Mouse (Mus musculus) C2C12 (cell line): ENCODE results near the gene Vat1. TPM values are rescaled to one million over a fixed set of nuclear protein-coding genes. Genes with fewer than 3 reads are reported as not detected.
"Not testable (repeated sequence)": the region's sequence is repeated elsewhere in the genome, so short reads cannot be mapped to it uniquely, and the experiment has no call there.

ENCODE experiments used
- H3K27me3 ChIP-seq: one replicate; pipeline ENCODE4 v1.6.1; 2011; ENCODE audit not compliant: control insufficient read depth, insufficient read depth, insufficient read length
- H3K36me3 ChIP-seq: one replicate; pipeline ENCODE4 v1.6.1; 2011; ENCODE audit not compliant: control insufficient read depth, insufficient read depth
- H3K4me3 ChIP-seq: one replicate; pipeline ENCODE4 v1.5.1; 2011; ENCODE audit warnings: mild to moderate bottlenecking, control low read depth; ENCODE audit not compliant: poor library complexity, insufficient read depth, severe bottlenecking
- H3K79me2 ChIP-seq: one replicate; pipeline ENCODE4 v1.6.1; 2011; ENCODE audit not compliant: control insufficient read depth, insufficient read depth
- H3K79me3 ChIP-seq: one replicate; pipeline ENCODE4 v1.6.1; 2011; ENCODE audit warnings: low read depth, control low read depth
- H3ac ChIP-seq: one replicate; pipeline ENCODE3; 2011; ENCODE audit warnings: low read depth; ENCODE audit not compliant: control insufficient read depth, insufficient read length
- CEBPB ChIP-seq: IDR thresholded peaks from one replicate; pipeline ENCODE4 v1.6.1; 2011; ENCODE audit warnings: low read depth, mild to moderate bottlenecking, control low read depth, moderate library complexity
- CTCF ChIP-seq: IDR thresholded peaks from one replicate; pipeline ENCODE4 v1.5.1; 2011; ENCODE audit not compliant: control insufficient read depth, insufficient read depth, insufficient read length
- FOSL1 ChIP-seq: IDR thresholded peaks from one replicate; pipeline ENCODE4 v1.8.0; 2011; ENCODE audit warnings: mild to moderate bottlenecking, low read length; ENCODE audit not compliant: poor library complexity, insufficient read depth, severe bottlenecking
- MAX ChIP-seq: IDR thresholded peaks from one replicate; pipeline ENCODE4 v1.6.1; 2011; ENCODE audit warnings: mild to moderate bottlenecking, control low read depth
- MYOD1 ChIP-seq: IDR thresholded peaks from one replicate; pipeline ENCODE4 v1.6.1; 2011; ENCODE audit warnings: low read depth; ENCODE audit not compliant: control insufficient read depth, insufficient read length
- MYOG ChIP-seq: IDR thresholded peaks from one replicate; pipeline ENCODE4 v1.6.1; 2011; ENCODE audit not compliant: control insufficient read depth, insufficient read length; ENCODE audit errors: extremely low read depth
- USF1 ChIP-seq: IDR thresholded peaks from one replicate; pipeline ENCODE4 v1.6.1; 2011; ENCODE audit warnings: low read depth, mild to moderate bottlenecking, control low read depth, moderate library complexity
- polyA plus RNA-seq: library from polyadenylated mRNA; unstranded; fragments of >200 nt; fragmentation: generic; extraction: Trizol; gene quantifications from one replicate; pipeline ENCODE4 v1.2.1, GENCODE M21; 2012; ENCODE audit warnings: missing spikeins

Vat1 gene
- polyA plus RNA-seq, 1 experiment = 306 TPM

DNA sequence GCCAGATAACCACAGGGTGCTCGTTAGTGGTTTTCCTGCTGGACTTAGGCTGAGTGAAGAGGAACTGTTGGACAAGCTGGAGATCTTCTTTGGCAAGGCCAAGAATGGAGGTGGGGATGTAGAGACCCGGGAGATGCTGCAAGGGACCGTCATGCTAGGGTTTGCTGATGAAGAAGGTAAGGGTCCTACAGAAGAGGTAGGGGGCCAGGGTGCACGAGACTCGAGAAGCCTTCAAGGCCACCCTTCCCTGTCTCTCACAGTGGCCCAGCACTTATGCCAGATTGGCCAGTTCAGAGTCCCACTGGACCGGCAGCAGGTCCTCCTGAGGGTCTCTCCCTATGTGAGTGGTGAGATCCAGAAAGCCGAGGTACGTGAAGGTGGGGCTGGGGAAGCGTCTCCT lies 8.4 kb downstream of the Vat1 start:
- peaks cover 5% of the 10 kb centered on the region for H3K79me3 ChIP-seq
- peaks cover 59% of the 10 kb centered on the region for H3K36me3 ChIP-seq
- no peak overlapping the region for H3ac ChIP-seq
- H3K4me3 ChIP-seq = no peak overlapping the region
- peaks cover 24% of the 10 kb centered on the region for H3K79me2 ChIP-seq
- H3K27me3 ChIP-seq = no peaks in the 10 kb centered on the region
- TF ChIP-seq CEBPB = no peak
- no peak for TF ChIP-seq MYOG
- TF ChIP-seq MYOD1 = no peak
- TF ChIP-seq USF1 = no peak
- no peak for TF ChIP-seq CTCF
- TF ChIP-seq MAX = no peak
- no peak for TF ChIP-seq FOSL1

DNA sequence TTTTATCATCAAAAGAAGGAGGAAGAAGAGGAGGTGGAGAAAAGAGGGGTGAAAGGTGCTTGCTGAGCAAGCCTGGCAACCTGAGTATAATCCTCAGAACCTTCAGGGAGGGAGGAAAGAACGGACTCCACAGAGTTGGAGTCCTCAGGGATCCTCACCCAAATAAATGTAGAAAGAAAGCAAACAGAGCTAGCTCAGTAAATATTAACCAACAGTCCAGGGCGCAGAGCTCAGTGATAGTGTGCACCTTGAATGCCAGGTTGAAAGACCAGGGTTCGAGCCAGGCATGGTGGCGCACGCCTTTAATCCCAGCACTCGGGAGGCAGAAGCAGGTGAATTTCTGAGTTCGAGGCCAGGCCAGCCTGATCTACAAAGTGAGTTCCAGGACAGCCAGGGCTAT lies 10.4 kb downstream of the Vat1 start:
- Histone ChIP-seq H3K27me3 (no peaks in the 10 kb centered on the region), H3K4me3 (no peak overlapping the region), H3K79me3 (peaks cover 6% of the 10 kb centered on the region), H3K36me3 (peaks cover 41% of the 10 kb centered on the region), H3K79me2 (peaks cover 35% of the 10 kb centered on the region), H3ac (no peak overlapping the region)
- TF ChIP-seq MYOG (no peak), CTCF (no peak), MAX (no peak), USF1 (no peak), FOSL1 (no peak), MYOD1 (no peak), CEBPB (no peak)

DNA sequence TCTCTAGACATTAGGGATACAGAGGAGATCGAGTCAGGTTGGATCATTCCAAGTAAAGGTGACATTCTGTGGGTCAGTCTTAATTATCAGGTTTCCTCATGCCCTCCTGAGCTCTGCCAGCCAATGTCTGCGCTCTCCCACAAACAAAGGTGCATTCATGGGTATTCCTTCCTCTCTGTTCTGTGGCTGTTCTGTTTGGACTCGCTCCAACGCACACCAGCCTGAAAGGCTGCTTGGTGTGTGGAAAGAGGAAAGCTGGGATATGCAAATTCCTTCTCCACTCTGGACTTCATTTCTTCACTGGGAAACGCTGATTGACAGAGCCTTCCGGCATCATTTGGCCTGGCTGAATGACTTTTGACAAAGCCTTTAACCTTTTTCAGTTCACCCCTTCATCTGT lies 11.3 kb downstream of the Vat1 start:
- peaks cover 11% of the 10 kb centered on the region for H3K79me3 ChIP-seq
- H3K27me3 ChIP-seq = no peaks in the 10 kb centered on the region
- H3ac ChIP-seq = peak overlapping the region; percentile 46
- H3K4me3 ChIP-seq = no peak overlapping the region
- peaks cover 42% of the 10 kb centered on the region for H3K79me2 ChIP-seq
- TF ChIP-seq USF1 (no peak), FOSL1 (no peak), MAX (no peak), MYOG (no peak), MYOD1 (no peak), CTCF (no peak), CEBPB (no peak)
- H3K36me3 ChIP-seq = peaks cover 32% of the 10 kb centered on the region

DNA sequence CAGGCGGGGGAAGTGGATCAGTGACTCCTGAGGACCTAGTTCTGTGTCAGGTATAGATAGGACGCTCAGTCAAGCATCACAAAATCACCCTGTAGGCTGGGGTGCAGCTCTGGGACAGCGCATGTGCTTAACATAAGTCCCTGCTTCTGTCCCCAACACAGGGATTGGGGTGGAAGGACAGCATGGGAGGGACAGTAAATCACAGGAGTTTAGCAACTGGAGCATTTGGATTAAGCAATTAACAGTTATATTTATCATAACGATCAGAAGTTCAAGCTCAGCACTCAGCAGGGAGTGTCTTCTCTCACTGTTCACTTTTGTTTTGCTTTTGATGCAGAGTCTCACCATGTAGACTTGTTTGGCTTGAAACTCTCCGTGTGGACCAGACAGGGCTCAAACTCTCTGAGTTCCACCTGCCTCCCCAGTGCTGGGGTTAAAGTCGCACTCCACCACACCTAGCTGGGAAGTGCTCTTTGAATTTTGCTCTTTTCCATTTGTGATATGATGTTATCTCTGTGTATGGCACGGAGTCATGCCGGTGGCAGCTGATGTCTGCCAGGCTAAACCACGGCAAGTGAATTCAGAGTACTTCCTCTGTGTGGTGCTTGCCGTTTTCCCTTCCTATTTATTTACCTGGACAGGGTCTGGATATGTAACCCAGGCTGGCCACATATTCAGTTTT lies 13.8 kb downstream of the Vat1 start:
- Histone ChIP-seq H3K36me3 (peaks cover 9% of the 10 kb centered on the region), H3K27me3 (no peaks in the 10 kb centered on the region), H3K79me3 (peaks cover 11% of the 10 kb centered on the region), H3ac (no peak overlapping the region), H3K79me2 (peaks cover 53% of the 10 kb centered on the region), H3K4me3 (no peak overlapping the region)
- TF ChIP-seq MYOD1 (no peak), MYOG (no peak), CTCF (no peak), MAX (no peak)

DNA sequence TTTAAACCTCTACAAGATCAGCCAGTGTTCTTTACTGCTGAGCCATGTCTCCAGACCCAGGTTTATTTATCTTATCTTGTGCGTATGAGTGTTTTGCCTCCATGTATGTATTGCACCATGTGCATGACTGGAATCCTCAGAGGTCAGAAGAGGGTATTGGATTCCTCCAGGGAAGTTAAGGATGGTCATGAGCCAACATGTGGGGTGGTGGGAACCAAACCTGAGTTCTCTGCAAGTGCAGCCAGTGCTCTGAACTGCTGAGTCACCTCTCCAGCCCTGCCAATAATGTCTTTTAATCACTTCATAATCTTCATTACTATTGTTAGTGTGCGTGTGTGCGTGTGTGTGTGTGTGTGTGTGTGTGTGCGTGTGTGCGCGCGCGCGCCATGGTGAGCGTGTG lies 14.5 kb downstream of the Vat1 start:
- no peak overlapping the region for H3K4me3 ChIP-seq
- TF ChIP-seq FOSL1 (no peak), MYOD1 (no peak), USF1 (no peak), MYOG (no peak), CEBPB (no peak), MAX (no peak), CTCF (no peak)

DNA sequence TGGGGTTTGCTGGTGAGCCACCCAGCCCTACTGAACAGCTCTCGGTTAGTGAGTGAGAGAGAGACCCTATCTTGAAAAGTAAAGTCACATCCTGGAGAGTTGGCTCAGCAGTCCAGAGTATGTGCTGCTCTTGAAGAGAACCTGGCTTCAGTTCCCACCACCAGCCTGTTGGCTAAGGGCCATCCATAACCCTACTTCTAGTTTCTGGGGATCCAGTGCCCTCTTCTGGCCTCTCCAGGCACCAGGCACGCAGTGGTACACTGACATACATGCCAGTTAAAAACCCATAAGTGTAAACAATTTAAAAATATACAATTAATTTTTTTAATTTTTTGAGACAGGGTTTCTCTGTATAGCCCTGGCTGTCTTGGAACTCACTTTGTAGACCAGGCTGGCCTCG lies 15.6 kb downstream of the Vat1 start:
- H3K27me3 ChIP-seq = no peaks in the 10 kb centered on the region
- H3K79me2 ChIP-seq = peaks cover 52% of the 10 kb centered on the region
- peaks cover 11% of the 10 kb centered on the region for H3K79me3 ChIP-seq
- H3ac ChIP-seq = no peak overlapping the region
- peaks cover 11% of the 10 kb centered on the region for H3K36me3 ChIP-seq
- no peak overlapping the region for H3K4me3 ChIP-seq
- TF ChIP-seq CTCF = peak; percentile 15
- no peak for TF ChIP-seq MAX

More for the DNA sequence above, 14.5 kb downstream of the Vat1 start:
- H3K79me2 ChIP-seq = peaks cover 53% of the 10 kb centered on the region
- H3K79me3 ChIP-seq = peaks cover 11% of the 10 kb centered on the region
- H3ac ChIP-seq = no peak overlapping the region
- no peaks in the 10 kb centered on the region for H3K27me3 ChIP-seq
- peaks cover 3% of the 10 kb centered on the region for H3K36me3 ChIP-seq

DNA sequence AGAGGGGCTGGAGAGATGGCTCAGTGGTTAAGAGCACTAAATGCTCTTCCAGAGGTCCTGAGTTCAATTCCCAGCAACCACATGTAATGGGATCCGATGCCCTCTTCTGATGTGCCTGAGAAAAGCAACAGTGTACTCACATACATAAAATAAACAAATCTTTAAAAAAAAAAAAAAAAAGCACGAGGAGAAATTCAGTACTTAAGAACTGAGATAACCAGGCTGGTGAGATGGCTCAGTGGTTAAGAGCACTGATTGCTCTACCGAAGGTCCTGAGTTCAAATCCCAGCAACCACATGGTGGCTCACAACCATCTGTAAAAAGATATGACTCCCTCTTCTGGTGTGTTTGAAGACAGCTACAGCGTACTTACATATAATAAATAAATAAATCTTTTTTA lies 16.4 kb downstream of the Vat1 start:
- H3K4me3 ChIP-seq, H3ac ChIP-seq, H3K27me3 ChIP-seq: not testable (repeated sequence)
- H3K79me3 ChIP-seq = peaks cover 17% of the 10 kb centered on the region
- peaks cover 54% of the 10 kb centered on the region for H3K79me2 ChIP-seq
- H3K36me3 ChIP-seq = peaks cover 19% of the 10 kb centered on the region
